8 mouse cellular contexts compared by ENCODE assay signal in the genomic region with DNA sequence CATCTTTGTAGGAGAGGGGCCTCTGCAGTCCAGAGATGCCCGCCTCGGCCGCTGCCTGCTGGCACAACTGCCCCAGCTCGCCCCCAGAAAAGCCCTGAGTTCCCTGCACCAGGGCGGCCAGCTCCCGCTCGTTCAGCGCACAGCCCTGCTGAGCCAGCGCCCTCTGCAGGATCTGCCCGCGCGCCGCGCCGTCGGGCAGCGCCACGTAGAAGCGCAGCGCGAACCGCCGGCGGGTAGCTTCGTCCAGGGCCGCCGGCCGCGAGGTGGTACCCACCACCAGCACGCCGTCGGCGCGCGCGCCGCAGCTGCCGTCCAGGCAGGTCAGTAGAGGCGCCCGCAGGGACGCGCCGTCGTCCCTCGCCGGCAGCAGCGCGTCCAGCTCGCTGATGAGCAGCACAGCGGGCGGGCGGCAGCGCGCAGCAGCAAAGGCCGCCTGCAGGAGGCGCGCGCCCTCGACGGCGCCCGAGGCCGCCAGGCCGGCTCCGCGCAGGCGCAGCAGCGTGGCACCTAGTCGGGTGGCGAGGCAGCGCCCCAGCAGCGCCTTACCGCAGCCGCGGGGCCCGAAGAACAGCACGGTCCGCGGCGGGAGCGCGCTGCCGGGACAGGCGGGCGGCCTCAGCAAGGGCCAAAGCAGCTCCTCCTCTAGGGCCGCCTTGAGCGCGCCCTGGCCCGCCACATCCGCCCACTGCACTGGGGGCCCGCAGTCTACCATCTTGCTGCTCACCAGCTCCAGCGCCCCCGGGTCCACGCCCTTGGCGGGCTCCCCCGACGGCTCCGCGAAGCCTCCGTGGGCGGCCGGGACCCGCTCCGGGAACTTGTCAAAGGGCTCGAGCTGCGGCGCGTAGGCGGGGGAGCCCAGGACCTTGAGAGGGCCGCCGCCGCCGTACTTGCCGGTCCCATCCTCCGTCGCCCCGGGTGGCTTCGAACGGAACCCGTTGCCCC. TPM values are rescaled to one million over a fixed set of nuclear protein-coding genes. Genes with fewer than 3 reads are reported as not detected.
DNase-seq lines count a peak whose midpoint lies in the region; ATAC-seq and TF ChIP-seq lines count a peak whose summit lies in the region.

No protein-coding gene starts in this region.

- H3K27me3 ChIP-seq in hindbrain, embryonic 12.5 days: peaks cover 52% of the 10 kb centered on the region

- intact Hi-C loops in gastrocnemius, adult 2 months (cut with DNase I): no loop called here

- no peak overlapping the region; the same call in 1 of the 2 replicates for H3K27ac ChIP-seq in gastrocnemius, adult 2 months
- H3K27ac ChIP-seq in hindbrain, embryonic 12.5 days: no peak overlapping the region

- no peaks in the 10 kb centered on the region for H3K9me3 ChIP-seq in hindbrain, embryonic 12.5 days (replicated peaks)

- H3K4me3 ChIP-seq in gastrocnemius, adult 2 months: peak overlapping the region; percentile 61
- peak overlapping the region; percentile 35 for H3K4me3 ChIP-seq in hindbrain, embryonic 12.5 days

- WGBS in hindbrain, embryonic 12.5 days: 11% methylated on average over 117 of the region's 120 CpGs

- peaks cover 13% of the 10 kb centered on the region; the same call in 1 of the 2 replicates for H3K36me3 ChIP-seq in hindbrain, embryonic 12.5 days

- H3K4me1 ChIP-seq in hindbrain, embryonic 12.5 days: peaks cover 33% of the 10 kb centered on the region

- peak overlapping the region; percentile 50 for H3K4me2 ChIP-seq in hindbrain, embryonic 12.5 days (replicated peaks)

- no peak for DNase-seq in gastrocnemius, adult 2 months
- no peak for DNase-seq in gastrocnemius, adult 8-10 months (ENCODE audit: low spot score in 2 of 2)
- peak; percentile 59 to 62 for DNase-seq in adrenal gland, postnatal 36 days
- peak; percentile 79 for DNase-seq in mesoderm, embryonic 11.5 days (ENCODE audit: low read depth, low spot score)
- peak; percentile 12 for DNase-seq in thymus, postnatal 25 days
- no peak for DNase-seq in frontal cortex, postnatal 25 days (ENCODE audit: low spot score in 2 of 2)
- no peak for DNase-seq in ovary, postnatal 36 days (ENCODE audit: low spot score)

- peak overlapping the region; percentile 59 for H3K9ac ChIP-seq in hindbrain, embryonic 12.5 days

- no peak for ATAC-seq in hindbrain, embryonic 12.5 days (ENCODE audit: low FRiP score)

- peak; percentile 15; the same call in 1 of the 2 replicates for TF ChIP-seq CTCF in gastrocnemius, adult 2 months (IDR thresholded peaks at IDR 0.05)

RNA-seq across cellular contexts. Expression of a gene that starts 5.6 kb away (rescaled TPM):
- not detected for total RNA-seq in gastrocnemius, adult 2 months (2021)
- total RNA-seq in gastrocnemius, adult 8-10 months (2022): not detected
- under 1 TPM in 1 of 2 experiments, not detected in 1; 0.26 TPM for total RNA-seq in adrenal gland, postnatal 36 days (2021)
- not detected in 2 replicates for polyA plus RNA-seq in hindbrain, embryonic 12.5 days (2016; fragmentation: Nextera tagmentation; extraction: Ambion mirVana)

RNA-seq across cellular contexts. Expression of a gene that starts 25.5 kb away (rescaled TPM):
- under 1 TPM; 0.67 to 0.77 TPM for total RNA-seq in gastrocnemius, adult 2 months (2021)
- total RNA-seq in gastrocnemius, adult 8-10 months (2022): under 1 TPM; 0.31 to 0.73 (median 0.59) TPM
- 1 to 10 TPM; 9.4 to 9.9 TPM for total RNA-seq in adrenal gland, postnatal 36 days (2021)
- polyA plus RNA-seq in hindbrain, embryonic 12.5 days (2016; fragmentation: Nextera tagmentation; extraction: Ambion mirVana): 0.41 and 0.44 TPM in 2 replicates

Comparison
In these comparisons a context has a peak if more than half of its experiments do, and no peak if none do; other contexts are left out.
1. DNase-seq: peak in adrenal gland, postnatal 36 days (2 of 2), mesoderm, embryonic 11.5 days (single experiment) and thymus, postnatal 25 days (single experiment); none in gastrocnemius, adult 2 months (single experiment), gastrocnemius, adult 8-10 months (0 of 2), frontal cortex, postnatal 25 days (0 of 2) and ovary, postnatal 36 days (single experiment).
2. RNA of a gene that starts 25.5 kb away (total RNA-seq): 9.4 to 9.9 TPM in adrenal gland, postnatal 36 days; 0.67 to 0.77 TPM in gastrocnemius, adult 2 months and 0.31 to 0.73 TPM in gastrocnemius, adult 8-10 months; every median in the first group is over 4 times any median in the second.